Mouse (Mus musculus): ENCODE measurements around the gene Ly75. TPM values are rescaled to one million over a fixed set of nuclear protein-coding genes. Genes with fewer than 3 reads are reported as not detected.

Gene Ly75
- total RNA-seq, 2 experiments from 2014 or later: 0.08 TPM; not detected in 1

DNA sequence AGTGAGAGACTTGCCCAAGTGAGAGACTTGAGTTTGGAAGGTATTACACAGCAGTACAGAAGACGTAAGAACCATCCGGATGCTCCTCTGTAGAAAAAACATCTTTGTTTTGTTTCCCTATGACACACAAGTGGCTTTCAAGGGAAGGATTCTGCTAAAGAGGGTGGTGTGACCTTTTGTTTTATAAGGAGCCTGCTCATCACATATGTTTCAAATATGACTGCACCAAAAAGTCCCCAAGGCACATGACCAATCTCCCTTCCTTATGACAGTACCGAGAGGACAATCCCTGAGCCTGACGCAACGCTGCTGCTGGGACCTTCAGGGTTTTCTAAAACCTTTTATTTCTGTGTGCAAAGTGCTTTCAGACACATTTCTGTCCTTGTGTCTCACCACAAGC lies 12.9 kb downstream of the Ly75 start:
- DNase-seq: no peak

DNA sequence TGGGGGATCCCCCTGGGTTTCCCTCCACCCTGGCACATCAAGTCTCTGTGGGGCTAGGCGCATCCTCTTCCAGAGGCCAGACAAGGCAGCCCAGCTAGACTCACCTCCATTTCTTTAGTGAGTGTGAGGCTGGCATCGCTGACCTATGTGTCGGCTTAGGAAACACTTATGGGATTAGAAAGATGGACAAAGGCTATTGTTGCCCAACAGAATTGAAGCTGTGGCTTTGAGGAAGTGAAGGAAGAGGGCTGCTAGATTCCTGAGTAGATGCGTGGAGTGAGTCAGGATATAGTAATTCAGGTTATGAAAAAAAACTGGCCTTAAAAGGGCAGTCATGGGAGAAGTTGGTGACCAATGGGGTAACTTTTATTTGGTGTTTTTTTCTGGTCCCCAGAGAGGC lies 13.6 kb downstream of the Ly75 start:
- no peak for DNase-seq

DNA sequence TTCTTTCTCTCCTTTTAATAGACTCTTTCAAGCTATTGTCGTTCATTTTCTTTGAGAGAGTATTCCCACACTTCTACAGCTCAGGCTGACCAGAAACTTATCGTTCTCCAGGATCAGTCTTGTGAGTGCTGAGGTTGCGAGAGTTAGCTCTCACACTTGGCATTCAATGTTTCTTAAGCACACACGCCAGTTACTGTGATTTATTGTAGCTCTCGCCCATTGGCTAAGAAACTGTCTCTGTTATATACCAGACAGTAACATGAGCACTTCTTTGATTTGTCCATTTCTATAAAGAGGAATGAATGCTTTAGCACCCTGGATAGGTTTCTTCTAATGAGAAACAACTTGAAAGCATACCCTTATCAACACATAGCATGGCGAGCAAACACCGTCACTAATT lies 15.2 kb downstream of the Ly75 start:
- DNase-seq: no peak

- no peak for DNase-seq
These were observed 15.9 kb downstream of the Ly75 start for GRCm38 (mm10) chr2:60367204-60367603.

DNA sequence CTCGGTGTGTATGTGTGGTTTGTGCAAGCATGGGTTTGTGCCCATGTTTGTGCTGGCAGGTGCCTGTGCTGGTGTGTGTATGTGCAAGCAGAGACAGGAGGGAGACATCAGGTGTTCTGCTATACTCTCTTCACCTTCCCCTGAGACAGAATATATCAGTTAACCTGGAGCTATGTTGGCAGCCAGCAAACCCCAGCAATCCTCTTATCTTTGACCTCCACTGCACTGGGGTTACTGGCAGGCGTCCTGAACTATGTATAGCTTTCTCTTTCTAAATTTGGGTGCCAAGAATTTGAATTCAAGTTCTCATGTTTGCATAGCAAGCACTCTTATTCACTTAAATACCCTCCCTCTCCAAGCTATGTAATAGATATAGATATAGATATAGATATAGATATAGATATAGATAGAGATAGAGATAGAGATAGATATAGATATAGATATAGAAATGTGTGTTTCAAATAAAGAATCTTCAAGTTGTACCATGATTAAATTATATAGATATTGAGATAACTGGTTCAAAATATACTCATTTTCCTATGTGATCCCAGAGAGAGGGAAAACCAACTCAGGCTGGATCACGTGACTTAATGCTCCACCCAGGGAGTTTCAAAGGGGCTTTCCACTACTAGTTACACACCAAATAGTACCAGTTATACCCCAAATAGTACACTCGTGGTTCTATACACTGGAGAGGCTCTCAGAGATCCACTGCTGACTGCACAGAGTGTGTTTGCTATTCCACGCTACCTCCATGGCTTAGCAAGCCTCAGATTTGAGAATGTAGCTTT lies 17.1 kb downstream of the Ly75 start:
- no peak for DNase-seq

- no peak for DNase-seq
These were observed 17.8 kb downstream of the Ly75 start for GRCm38 (mm10) chr2:60365138-60365775.

DNA sequence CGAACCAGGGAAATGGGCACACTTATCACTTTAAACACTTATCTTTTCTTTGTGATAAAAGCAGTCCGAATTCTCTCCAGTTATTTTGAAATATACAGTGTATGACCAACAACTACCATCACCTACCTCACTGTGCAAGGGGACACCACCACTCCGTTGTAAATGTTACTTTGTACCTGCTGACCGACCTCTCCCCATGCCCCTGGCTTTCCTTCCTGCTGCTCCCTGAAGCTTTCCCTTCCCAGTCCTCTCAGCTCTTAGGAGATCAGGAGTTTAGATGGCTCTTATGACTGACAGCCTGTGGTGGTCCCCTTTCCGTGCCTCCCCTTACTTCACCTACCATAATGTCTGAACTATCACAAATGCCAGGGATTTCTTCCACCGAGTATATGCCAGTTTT lies 21.0 kb downstream of the Ly75 start:
- DNase-seq: no peak

DNA sequence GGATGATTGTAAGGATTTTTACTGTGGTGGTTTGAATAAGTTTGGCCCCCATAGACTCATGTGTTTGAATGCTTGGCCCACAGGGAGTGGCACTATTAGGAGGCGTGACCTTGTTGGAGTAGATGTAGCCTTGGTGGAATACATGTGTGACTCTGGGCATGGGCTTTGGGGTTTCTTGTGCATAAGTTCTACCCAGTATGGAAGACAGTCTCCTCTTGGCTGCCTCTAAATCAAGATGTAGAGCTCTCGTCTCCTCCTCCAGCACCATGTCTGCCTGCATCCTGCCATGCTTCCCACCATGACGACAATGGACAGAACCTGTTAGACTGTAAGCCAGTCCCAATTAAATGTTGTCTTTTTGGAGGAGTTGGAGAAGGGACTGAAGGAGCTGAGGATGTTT lies 23.3 kb downstream of the Ly75 start:
- DNase-seq: no peak

- DNase-seq: no peak
These were observed 27.8 kb downstream of the Ly75 start for GRCm38 (mm10) chr2:60355388-60355683.

DNA sequence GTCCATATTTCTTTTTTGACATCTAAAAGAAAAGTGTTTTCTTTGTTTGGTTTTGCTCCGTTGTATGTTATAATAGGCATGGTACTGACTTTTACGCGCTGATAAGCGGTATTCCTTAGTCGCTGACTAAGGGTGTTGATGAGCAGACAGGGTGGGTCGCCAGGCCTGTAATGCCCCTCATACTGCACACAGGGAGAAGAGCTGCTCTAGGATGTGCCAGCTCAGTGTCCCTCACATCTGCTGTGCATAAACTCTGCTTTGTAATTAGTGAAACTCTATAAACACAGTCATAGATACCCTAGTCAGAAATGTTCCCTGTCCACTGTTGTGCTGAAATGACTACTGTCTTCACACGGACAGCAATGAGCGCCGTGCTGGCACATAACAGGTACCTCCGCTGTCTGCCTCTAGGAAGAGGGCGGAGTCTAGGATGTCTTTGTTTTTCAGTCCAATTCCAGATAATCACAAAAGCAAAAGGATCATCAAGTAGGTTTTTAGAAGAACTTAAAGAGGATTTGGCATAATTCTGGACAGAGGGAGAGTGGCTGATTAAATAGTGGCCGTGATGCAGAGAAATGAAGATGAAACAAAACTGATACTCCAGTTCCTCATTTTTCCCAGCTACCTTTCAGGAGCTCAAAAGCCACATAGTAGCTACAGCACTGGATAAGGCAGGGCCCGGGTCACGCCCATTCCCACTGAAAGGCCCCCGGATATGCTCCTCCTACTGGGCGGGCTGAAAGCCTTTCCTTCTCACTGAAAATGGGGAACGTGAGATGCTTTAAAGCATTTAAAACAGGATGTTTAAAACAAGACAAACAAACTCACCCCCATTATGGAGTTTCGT lies 28.3 kb downstream of the Ly75 start:
- DNase-seq: no peak

DNA sequence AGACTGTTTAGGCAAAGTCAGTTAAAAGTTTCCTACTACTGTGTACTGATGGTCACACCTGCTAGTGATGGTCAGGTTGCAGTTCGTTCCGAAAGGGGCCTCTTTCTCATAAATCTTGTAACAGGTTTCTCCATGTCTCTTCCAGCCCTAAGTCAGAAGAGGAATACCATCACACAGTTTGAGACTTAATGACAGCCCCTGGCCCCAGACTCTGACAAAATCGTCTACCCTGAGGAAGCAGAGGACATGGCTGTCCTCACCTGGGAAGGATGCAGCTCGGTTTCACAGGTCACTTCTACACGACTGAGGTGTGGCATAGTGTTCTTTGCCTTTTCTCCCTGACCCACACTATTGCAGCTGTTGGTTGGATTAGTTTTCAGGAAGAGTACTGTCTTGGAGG lies 30.8 kb downstream of the Ly75 start:
- DNase-seq: no peak

DNA sequence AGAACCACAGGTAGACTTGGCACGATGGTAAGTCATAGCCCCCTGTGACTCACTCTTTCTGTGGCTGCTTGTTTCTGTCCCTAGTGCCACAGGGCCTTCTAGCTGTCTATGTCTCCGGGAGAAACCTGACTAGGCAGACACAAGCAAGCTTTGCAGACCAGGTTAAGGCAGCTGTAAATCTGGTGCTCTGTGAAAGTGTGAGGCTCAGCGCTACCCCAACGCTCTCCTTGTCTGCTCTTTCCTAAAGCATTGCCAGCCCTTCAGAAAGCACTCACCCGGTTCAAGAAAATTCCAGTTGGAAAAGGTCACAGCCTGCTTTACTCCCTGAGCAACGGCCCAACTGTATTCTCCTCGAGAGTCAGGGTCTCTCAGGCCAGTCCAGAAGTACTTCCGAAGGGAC lies 31.3 kb downstream of the Ly75 start:
- DNase-seq: no peak

DNA sequence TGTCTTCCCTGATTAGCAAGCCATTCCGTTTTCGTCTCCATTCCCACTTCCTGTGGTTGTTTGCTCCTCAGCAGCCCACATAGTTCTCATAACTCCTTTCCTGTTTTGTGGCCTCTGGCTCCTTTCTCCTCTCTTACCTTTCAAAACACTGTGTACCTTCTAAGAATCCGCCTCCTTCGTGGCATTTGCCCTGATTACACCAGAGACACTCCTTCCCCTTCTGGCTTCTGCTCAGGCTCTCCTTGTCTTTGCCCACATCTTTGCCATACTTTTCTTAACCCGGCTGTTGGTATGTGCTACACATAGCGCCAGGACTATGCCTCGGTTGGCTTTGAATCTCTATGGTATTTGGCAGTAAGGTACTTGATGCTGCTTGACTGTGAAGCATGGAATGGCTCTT lies 35.2 kb downstream of the Ly75 start:
- no peak for DNase-seq

DNA sequence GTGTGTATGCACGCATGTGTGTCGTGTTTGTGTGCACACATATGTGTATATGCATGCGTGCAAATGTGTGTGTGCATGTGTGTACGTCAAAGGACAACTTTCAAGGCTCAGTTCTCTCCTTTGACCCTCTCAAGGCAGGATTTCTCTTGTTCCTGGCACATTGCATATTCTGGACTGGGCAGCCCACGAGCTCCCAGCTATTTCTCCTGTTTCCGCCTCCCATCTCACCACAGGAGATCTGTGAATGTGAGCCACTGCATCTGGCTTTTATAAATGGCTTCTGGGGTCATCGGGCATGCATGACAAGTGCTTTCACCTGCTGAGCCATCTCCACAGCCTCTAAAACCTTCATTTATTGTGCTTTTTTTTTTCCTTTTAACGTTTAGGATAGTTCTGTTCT lies 36.6 kb downstream of the Ly75 start:
- DNase-seq: no peak

GRCm38 (mm10) chr2:60345717-60346116 lies 37.4 kb downstream of the Ly75 start:
- no peak for DNase-seq

- no peak for DNase-seq
These were observed 39.4 kb downstream of the Ly75 start for GRCm38 (mm10) chr2:60343607-60344289.

DNA sequence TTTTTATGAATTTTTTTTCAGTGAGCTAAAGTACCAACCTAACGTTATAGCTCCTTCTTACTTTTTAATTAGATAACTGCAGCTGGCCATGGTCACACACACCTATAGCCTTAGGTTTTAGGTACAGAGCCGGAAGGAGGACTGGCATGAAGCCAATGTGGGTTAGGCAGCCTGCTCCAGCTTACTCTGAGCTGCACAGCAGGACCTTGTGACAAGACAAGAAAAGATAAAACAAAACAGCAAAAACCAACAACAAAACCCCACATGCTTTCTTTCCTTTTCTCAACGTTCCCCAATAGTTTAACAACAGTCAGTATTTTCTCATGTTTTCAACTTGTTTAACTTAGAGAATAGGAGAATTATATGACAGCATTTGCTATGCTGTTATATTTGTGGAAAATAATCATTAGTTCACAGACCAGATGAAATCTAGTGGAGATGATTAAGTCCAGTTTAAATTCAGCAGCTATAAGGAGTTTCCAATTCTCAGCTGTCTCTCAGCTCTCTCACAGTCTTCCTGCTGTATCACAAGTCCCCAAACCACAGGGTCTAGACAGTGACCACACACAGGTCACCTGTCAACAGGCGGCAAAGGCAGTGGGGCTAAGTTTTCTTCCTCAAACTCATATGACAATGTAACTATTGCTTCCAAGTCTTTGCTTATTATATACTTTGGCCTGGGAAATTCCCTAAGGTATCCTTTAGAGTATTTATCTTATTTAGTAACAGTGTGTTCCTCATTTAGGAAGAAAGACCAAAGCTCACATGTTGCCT lies 40.8 kb downstream of the Ly75 start:
- DNase-seq: no peak

- DNase-seq: no peak
These were observed 45.2 kb downstream of the Ly75 start for GRCm38 (mm10) chr2:60337937-60338336.

DNA sequence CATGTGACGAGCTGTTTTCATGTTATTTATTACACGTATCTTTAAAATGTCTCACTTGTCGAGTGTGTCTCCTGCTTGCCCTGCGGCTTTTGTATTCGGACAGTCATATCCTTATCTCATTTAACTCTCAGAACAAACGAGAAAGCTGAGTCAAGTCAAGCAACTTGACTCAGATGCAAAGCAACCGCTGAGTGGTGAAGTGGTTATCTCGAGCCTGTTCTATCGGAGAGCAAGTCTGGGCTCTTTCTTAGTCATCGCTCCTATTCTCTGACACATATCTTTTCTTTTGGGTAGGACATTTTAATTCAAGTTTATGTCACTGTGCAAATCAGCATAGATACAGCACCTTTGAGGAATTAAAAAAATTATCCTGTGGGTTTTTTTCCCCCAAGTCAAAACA lies 54.5 kb downstream of the Ly75 start:
- no peak for DNase-seq

- no peak for DNase-seq
These were observed 55.5 kb downstream of the Ly75 start for GRCm38 (mm10) chr2:60327581-60327980.

DNA sequence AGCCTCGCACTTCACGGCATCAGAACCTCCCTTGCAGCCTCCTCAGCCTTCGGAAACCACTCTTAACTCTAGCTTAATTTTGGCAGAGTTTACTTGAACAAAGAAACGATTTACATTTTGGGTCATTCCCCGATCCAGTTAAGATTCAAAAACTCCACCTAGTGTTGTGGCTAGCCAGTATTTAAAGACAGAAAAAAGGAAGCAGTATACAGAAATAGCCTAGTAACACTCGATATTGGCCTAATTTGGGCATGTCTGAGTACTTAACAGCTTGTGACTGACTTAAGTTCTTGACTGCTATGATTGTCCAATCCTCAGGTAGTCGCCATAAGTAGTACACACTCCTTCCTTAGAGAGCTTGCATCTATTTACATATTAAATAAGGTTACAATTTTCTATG lies 56.2 kb downstream of the Ly75 start:
- DNase-seq: no peak

GRCm38 (mm10) chr2:60323411-60323810 lies 59.7 kb downstream of the Ly75 start:
- no peak for DNase-seq

All from gastrocnemius, postnatal 25 days (tissue).